Mouse (Mus musculus): Measurements from ENCODE around the gene Nufip2.

GRCm38 (mm10) chr11:77672746-77673145, 13.2 kb upstream of the Nufip2 start:
- no peak for TF ChIP-seq POLR2AphosphoS5 (IDR thresholded peaks at IDR 0.05; ENCODE audit: insufficient replicate concordance, low read depth, low read length)
- TF ChIP-seq GATA1 (IDR thresholded peaks at IDR 0.05; ENCODE audit: borderline replicate concordance, low read length) = no peak
- TF ChIP-seq CTCF (IDR thresholded peaks at IDR 0.05; ENCODE audit: low read depth, low read length) = no peak
- TF ChIP-seq GATA2 (IDR thresholded peaks at IDR 0.05; ENCODE audit: borderline replicate concordance, low read depth, low read length) = no peak
- TF ChIP-seq TAL1 (conservative IDR thresholded peaks at IDR 0.05; ENCODE audit: low read depth, low read length) = no peak

All from G1E (cell line).